Mouse (Mus musculus) retina, embryonic 14.5 days (tissue): ENCODE results near the gene Pkd1l3.
A peak's percentile ranks its signal among the peaks of the same experiment; 100 is the strongest.

Experiments used
- DNase-seq: peaks from one replicate; pipeline ENCODE4 v3.0.0-alpha.2; 2015; ENCODE audit warnings: low spot score

Pkd1l3 gene

DNA sequence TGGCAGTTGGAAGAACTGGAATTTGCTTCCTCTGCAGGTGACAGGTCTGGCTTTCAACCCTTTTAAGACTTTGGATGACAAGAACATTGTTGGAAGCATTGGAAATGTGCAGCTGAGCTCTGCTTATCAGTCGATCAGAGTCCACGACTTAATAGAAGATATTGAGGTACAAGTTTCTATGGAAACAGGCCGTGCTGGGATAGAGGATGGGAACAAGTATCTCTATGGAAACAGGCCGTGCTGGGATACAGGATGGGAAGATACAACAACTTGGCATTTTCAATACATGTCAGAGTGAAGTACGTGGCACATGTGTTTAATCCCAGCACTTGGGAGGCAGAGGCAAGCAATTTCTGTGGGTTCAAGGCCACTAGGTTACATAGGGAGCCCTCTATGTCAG, 18.2 kb downstream of the Pkd1l3 start:
- DNase-seq: no peak

DNA sequence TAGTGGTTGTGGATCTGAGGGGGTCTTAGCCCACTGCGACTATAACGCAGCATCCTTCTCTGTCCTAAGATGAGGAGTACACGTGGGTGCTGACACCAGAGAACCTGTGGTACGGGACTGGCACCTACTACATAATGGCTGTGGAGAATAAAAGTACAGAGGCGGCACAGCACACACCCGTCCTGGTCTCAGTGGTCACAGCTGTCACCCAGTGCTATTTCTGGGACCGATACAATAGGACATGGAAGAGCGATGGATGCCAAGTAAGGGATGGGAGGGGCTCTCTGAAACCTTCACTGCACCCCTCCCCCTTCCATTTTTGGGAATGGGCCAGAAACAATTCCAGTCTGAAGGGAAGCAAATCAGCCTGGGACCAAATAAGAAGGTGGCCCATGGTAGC, 20.8 kb downstream of the Pkd1l3 start:
- no peak for DNase-seq

DNA sequence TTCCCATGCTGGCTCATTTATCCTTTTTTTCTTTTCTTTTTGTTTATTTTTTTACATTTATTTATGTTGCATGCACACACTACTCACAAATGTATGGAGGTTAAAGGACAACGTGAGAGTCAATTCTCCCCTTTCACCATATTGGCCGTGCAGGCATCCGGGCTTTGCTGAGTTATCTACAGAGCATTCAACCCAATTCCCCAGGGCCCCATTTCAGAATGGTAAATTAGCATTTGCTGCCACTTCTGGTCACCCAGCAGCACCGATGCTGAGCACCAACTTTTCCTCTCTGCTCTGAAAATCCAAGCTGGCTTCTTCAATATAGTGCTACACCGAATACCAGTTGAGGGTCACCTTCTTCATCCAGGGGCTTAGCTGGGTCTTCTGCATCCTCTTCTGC, 24.5 kb downstream of the Pkd1l3 start:
- no peak for DNase-seq

DNA sequence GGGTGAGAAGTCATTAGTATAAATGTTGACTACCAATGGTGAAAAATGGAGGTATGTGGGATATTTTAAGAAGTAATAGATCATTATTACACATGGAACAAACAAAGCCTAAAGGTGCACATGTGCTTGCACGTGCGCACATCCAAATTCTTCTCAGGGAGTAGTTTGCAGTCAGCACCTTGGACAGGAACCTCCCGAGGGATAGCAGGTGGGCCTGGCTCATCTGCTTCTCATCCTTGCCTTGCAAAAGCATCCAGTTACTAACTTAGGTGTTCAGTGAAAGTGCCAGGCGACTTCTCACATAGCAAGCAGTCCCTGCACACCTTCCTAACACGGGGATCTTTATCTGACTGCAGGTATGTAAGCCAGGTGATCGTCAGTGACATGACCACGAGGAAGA, 26.1 kb downstream of the Pkd1l3 start:
- no peak for DNase-seq

DNA sequence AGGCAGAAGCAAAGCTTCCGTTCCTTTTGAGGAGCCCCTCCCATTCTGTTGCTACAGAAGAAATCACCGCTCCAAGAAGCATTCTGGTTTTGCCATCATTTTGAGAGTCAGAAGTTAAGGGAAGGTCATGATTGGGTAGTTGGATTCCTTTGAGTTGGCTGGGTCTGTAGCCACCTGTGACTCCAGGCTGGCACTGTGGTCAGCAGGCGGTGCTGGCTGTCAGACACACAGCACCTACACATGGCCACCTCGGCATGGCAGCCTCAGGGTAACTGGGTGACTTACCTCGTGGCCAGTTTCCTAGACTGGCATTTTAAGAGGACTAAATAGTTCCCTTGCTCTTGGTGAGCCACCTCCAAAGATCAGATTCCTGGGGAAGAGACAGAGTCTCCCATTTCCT, 26.9 kb downstream of the Pkd1l3 start:
- no peak for DNase-seq

DNA sequence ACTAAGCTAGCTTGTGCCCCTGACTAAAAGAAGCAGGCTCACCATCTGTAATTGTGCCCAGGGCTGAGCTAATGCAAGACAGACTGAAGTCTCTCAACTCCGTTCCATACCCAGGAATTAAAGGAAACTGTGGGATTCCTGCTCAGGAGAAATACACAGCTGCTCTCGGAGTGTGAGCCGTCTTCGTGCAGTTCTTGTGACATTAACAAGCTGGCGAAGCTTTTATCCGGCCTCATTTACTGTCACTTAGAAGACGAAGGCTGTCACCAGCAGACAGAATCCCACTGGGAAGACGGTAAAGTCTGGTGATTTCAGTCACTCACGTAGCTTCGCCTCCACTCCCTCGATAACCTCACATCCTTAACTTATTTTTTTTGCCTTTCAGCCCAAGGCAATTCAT, 33.0 kb downstream of the Pkd1l3 start:
- no peak for DNase-seq

DNA sequence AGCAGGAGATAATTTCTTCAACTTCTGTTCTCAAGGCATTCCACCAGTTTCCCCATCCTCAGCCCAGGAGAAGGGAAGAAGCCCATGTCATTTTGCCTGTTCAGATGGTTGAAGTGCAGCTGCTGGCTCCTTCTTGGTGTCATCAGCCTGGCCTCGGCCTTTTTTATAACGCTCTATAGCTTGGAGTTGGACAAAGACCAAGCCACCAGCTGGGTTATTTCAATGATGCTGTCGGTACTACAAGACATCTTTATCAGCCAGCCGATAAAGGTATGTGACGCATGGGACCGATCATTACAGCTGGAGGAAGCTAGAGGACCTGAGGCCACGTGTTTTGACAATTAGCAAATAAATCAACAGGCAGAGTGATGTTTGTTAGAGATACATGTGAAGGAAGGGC, 34.2 kb downstream of the Pkd1l3 start:
- no peak for DNase-seq

DNA sequence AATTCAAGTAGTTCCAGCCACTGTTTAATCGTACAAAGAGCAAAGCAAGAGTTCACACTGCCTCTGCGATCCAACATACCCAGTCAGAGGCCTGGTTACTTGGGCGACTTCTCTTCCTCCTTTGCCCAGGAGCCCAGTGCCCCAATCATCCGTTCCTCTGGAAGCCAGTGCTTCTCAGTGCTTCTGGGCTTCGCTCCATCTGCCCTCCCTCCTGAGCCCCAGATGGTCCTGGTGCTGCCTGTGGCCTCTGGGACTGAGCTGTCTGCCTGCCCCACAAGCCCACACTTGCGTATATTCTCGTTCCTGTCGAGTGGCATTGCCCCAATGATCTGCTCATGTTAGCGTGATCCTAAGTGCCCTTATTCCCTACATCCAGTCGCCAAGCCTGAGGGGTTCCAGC, 36.5 kb downstream of the Pkd1l3 start:
- no peak for DNase-seq

DNA sequence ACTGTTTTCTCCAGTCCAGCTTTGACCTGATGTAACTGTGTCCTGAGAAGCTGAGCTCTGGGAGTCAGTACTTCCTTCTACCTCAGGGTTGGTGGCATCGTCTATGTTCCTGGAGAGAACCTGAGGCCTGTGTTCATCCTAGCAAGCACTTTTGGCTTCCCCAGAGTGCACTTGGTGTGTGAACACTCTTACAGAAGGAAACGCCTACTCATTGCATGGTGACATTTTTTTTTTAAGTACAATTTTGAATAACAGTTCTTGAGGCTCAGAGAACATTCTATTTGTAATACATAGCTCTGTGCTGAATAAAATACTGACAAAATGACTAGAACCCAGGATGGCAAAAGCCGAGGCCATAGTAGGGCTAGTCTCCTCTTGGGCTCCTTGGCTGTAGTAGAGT, 42.5 kb downstream of the Pkd1l3 start:
- no peak for DNase-seq

DNA sequence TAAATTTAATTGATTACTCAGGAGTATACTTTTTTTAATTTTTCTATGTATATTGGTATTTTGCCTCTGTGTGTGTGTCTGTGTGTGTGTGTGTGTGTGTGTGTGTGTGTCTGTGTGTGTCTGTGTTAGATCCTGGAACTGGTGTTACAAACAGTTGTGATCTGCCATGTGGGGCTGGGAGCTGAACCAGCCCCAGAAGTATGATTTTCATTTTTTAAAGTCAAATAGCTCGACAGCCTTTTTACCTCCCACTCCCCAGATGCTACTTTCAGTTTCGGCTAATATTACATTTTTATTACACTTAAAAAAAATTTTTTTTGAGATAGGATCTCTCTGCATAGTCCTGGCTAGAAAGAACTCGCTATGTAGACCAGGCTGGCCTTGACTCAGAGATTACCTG, 48.0 kb downstream of the Pkd1l3 start:
- no peak for DNase-seq

DNA sequence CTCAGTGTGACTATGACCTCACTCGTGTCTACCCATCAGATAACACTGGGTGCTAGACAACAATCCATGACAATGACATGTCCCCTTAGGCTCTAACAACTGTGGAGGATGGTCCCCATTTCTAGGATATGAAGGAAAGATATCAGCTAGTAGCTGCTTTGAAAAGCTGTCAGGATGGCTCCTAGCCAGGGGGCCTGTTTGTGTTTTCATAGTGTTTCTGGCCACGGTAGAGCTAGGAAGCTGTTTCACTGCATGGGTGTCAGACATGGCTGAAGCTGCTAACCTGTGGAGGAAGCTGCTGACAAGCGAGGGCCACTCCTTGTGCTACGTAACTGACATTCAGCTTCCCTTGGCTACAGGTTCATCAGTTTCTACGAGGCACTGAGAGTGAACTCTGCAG, 52.3 kb downstream of the Pkd1l3 start:
- no peak for DNase-seq

DNA sequence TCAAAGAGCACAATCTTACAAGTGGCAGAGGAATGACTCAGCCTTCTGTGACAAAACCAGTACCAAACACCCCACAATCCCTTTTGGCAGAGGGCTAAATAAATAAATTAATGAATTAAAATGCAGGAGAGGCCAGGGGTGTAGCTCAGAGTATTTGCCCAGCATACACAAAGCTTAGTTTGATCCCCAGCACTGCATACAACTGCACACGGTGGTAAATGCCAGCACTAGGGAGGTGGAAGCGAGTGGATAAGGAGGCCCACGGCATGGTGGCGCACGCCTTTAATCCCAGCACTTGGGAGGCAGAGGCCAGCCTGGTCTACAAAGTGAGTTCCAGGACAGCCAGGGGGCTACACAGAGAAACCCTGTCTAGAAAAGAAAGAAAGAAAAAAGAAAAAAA, 58.3 kb downstream of the Pkd1l3 start:
- DNase-seq: no peak

DNA sequence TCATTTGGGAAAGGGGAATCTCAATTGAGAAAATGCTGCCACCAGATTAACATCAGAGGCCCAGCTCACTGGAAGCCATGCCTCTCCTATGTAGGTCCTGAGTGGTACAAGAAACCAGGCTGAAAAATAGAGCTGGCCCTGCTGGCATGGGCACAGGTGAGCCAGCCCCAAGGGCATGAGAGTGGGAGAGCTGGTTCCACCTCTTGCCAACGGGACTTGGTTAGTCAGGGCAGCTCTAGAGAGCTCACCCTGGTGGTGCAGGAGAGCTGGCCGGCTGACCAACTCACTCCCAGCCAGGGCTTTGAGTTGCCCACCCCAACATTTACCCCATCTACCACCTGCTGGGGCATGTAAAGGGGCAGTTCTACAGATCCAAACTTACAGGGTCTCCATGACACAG, 59.3 kb downstream of the Pkd1l3 start:
- DNase-seq: no peak

DNA sequence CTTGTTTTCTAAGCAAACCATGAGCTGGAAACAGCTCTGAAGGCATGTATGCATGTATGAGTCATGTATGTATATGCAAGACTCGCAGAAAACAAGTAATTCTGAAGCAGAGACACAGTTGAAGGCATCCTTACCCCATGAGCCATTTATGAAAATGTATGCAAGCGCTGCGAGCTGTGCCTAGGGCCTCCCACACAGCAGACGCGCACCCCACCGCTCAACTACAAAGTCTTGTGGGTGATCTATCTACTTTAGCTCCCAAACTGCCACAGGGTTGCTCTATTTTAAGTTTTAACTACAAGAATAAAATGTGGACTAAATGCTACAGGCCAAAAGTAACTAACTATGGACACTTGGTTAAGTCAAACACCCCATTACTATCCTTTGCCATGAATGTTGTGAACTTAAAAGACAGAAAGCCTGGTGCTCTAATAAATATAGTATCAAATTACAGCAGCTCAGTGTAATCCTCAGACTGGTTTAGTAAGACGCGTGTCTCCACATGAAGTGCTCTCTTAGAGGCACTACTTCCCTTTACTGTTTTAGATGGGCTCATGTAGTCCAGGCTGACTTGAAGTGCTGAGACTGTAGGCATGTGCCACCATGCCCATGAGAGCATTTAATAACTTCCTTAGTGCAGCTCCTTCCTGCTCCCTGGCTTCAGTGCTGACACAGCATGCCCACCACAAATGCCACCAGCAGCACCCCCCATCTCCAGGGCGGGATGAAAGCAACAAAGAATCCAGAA, 61.8 kb downstream of the Pkd1l3 start:
- no peak for DNase-seq

DNA sequence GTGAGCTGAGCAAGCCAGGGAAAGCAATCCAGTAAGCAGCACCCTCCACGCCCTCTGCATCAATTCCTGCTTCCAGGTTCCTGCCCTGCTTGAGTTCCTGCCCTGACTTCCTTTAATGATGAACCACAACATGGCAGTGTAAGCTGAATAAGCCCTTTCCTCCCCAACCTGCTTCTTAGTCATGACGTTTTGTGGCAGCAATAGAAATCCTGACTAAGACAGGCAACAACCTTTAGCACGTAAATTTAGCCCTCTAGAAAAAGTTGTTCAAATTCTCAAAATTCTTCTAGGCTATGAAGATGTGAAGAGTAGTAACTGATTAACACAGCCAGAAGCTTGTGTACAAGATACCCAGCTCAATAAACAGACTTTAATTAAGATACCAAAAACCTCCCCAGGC, 67.2 kb downstream of the Pkd1l3 start:
- DNase-seq: no peak

DNA sequence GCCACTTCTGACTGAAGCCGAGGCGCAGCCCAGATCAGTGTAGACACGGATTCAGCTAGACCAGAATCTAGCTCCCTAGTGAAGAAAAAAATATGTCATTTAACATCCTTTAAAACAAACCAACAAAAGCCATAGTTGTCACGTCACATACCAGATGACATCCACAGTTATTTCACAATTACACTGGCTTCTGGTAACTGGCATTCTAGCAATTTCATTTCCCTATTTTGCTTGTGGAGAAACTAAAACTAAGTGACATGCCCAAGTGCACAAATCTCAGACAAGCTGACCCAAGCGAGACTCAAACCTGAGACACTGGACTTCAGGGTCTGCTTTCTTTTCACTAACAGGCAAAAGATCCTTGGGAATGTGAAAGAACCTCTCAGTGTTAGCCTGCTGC, 67.8 kb downstream of the Pkd1l3 start:
- no peak for DNase-seq

DNA sequence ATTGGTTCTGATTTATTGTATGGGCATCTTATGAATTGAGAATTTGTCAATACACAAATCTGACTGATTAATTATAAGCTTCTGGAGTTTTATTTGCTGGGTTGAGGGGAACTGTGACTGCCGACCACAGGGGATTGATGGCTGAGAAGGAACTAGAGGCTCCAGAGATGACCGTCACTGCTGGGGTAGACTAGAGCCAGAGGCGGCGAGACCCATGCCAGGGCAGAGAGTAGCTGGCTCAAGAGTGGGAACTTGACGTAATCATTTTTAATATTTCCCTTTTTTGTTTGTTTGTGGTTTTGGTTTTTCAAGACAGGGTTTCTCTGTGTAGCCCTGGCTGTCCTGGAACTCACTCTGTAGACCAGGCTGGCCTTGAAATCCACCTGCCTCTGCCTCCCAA, 72.9 kb downstream of the Pkd1l3 start:
- no peak for DNase-seq

DNA sequence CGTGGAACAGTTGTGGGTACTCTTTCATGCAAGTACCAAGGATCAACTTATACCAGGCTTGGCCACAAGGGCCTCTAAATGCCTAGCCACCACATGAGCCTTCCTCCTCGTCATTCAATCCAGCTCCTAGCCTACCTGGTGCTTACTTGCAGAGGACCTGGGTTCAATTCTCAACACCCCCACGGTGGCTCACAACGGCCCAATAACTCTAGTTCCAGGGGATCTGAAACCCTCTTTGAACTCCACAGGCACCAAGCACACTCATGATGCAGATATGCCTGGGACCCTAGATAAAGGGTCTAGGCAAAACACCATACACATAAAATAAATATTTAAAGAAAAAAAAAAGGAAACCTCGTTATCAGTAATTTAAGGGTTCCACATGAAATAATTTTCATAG, 77.5 kb downstream of the Pkd1l3 start:
- peak; percentile 50 for DNase-seq

DNA sequence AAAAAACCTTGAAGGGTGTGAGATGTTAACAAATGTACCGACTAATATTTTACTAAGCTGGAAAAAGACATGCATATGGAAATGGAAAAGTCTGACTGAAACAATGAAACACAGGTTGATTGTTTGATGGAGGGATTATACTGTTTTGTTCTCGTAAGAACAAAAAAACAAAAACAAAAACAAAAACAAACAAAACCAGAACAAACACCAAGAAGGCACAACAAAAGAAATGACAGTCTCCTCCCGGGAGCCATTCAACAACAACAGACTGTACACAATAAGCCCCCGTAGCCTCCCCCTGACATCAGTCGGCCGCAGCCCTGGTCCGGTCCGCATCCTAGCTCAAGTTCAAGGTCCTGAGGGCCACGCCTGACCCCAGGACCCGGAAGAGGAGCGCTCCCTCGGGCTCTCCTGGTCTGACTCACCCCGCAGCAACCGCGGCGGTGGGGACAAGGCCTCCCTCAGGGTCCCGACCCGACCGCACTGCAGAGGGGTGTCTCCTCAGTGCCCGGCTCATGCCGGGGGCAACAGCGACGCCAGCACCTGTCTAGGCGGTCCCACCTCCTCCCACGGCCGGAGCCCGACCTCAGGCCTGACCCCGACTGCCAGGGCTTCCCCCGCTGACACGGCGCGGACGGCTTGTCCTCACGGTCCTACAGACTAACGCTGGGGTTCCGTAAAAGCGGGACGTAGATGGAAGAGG, 78.3 kb downstream of the Pkd1l3 start:
- no peak for DNase-seq

DNA sequence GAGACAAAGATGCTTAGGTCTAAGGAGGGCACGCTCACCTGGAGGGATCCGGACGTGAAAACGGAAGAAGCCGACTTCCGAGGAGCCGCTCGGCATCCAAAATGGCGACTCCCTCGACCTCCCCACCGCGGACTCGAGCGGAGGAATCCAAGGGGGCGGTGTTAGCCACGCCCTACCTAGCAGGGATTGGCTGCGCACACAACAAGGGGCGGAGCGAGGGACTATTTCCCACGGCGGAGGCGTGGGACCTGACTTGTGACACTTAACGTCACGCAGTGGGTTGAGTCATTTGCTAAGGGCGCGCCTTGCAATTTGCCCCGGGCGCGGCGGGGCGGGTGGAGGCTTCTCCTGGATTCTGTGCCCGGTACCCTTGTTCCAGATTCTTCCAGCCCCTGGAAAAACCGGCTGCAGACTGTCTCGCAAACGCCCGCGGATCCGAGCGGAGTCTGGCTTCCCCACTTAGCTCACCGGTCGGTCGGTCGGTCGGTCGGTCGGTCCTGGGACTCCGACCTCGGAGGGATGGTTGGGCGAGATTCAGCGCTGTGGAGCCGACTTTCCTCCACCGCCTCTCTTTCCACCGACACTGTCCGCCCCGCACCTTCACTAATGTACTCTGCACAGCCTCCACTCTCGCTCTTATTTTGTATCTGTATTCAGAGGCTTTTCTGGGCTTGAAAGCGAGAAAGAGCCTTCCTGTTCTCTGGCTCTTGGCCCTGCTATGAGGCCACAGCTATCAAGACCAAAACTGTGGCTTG, 79.0 kb downstream of the Pkd1l3 start, which contains the start of gene Ist1:
TSS of gene Ist1 (minus strand) at position 115 of the 755 bp plus-strand sequence.
- DNase-seq: peak; percentile 99

DNA sequence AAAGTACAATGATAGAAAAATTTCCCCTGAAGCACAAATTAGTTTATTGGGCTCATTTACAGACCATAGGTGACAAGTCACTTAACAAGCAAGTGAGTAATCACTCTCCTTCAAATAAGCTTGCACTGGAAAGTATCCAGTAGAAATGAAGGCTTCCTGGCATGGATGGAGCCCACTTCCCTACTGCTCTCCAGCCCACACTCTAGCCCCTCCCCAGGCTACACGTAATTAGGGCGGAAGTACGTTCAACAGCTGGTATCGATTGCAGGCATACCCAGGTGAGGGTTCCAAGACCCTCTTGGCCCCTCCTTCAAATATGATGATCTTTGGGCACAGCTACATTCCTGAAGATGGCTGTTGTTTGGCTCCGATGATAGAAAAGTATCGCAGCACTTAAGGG, 79.8 kb downstream of the Pkd1l3 start:
- no peak for DNase-seq

DNA sequence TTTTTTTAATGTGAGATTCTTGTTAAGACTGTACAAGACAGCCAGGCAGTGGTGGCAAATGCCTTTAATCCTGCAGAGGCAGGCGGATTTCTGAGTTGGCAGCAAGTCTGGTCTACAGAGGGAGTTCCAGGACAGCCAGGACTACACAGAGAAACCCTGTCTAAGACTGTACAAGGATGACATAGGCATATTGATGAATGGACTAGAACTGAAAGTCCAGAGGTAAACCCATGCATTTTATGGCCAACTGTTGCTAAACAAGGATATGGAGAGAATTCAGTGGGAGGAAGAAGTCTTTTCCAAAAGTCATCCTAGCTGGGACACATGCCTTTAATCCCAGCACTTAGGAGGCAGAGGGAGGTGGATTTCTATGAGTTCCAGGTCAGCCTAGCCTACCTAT, 83.4 kb downstream of the Pkd1l3 start:
- DNase-seq: no peak

DNA sequence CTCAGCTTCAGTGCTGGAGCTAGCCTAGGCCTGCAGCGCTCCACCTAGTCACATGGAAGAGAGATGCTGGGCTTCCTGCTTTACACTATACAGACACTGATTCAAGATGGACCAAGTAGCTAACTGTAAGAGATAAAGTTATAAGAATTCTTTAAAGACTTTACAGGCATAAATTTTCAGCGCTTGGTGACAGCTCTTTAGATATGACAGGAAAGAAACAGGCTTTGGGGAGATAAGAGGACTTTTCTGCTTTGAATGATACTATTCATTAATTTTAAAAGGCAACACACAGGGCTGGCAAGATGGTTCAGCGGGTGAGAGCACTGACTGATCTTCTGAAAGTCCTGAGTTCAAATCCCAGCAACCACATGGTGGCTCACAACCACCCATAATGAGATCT, 84.2 kb downstream of the Pkd1l3 start:
- no peak for DNase-seq
